Mouse (Mus musculus) hindbrain, embryonic 10.5 days (tissue): ENCODE results near the gene Mstn. TPM values are rescaled to one million over a fixed set of nuclear protein-coding genes. Genes with fewer than 3 reads are reported as not detected.

Source experiments
- DNase-seq: peaks from one replicate; pipeline ENCODE4 v3.0.0-alpha.2; 2017; ENCODE audit warnings: low spot score
- H3K27ac ChIP-seq: fragments of 300-500 bp; sonication (generic); 2 replicates; pipeline ENCODE4 v1.5.1; 2016; ENCODE audit warnings: mild to moderate bottlenecking, moderate library complexity
- H3K27me3 ChIP-seq: fragments of 300-500 bp; sonication (generic); 2 replicates; pipeline ENCODE4 v1.6.1; 2016; ENCODE audit warnings: mild to moderate bottlenecking; ENCODE audit not compliant: poor library complexity, insufficient read depth, severe bottlenecking
- H3K36me3 ChIP-seq: fragments of 300-500 bp; sonication (generic); 2 replicates; pipeline ENCODE4 v1.6.1; 2016; ENCODE audit warnings: mild to moderate bottlenecking, moderate library complexity
- H3K4me1 ChIP-seq: fragments of 300-500 bp; sonication (generic); replicated peaks from 2 replicates; pipeline ENCODE4 v1.6.1; 2016; ENCODE audit warnings: mild to moderate bottlenecking
- H3K4me3 ChIP-seq: fragments of 300-500 bp; sonication (generic); 2 replicates; pipeline ENCODE4 v1.5.1; 2016; ENCODE audit warnings: mild to moderate bottlenecking, moderate library complexity
- H3K9me3 ChIP-seq: fragments of 300-500 bp; sonication (generic); 2 replicates; pipeline ENCODE4 v1.6.1; 2016; ENCODE audit warnings: mild to moderate bottlenecking, moderate library complexity
- WGBS: fragments of 180-500 bp; shearing (Covaris S2); methylation state at CpG from one replicate; pipeline ENCODE4 v1.1.7; 2016; 5-methylcytosine and 5-hydroxymethylcytosine counted together
- polyA plus RNA-seq: library from polyadenylated mRNA; unstranded; fragments of >200 nt; fragmentation: Nextera tagmentation; extraction: Ambion mirVana; gene quantifications from 2 replicates; pipeline ENCODE4 v1.2.1, GENCODE M21; 2016

Mstn gene
- polyA plus RNA-seq, 1 experiment from 2014 or later = 1.6 TPM

- no peak for DNase-seq
- H3K27me3 ChIP-seq = no peaks in the 10 kb centered on the region
- no peak overlapping the region for H3K27ac ChIP-seq
- peaks cover 24% of the 10 kb centered on the region for H3K4me1 ChIP-seq
- 86% methylated on average over 4 of the region's 4 CpGs for WGBS
- H3K9me3 ChIP-seq = no peaks in the 10 kb centered on the region
- H3K36me3 ChIP-seq = no peaks in the 10 kb centered on the region
- no peak overlapping the region for H3K4me3 ChIP-seq
Measured at GRCm38 (mm10) chr1:53063921-53064320, 2.5 kb downstream of the Mstn start.

- no peaks in the 10 kb centered on the region for H3K4me1 ChIP-seq
- no peaks in the 10 kb centered on the region for H3K9me3 ChIP-seq
- WGBS = 81% methylated on average over 5 of the region's 5 CpGs
- DNase-seq = no peak
- no peaks in the 10 kb centered on the region for H3K36me3 ChIP-seq
- H3K4me3 ChIP-seq = no peak overlapping the region
- H3K27me3 ChIP-seq = no peaks in the 10 kb centered on the region
- H3K27ac ChIP-seq = no peak overlapping the region
Measured at GRCm38 (mm10) chr1:53069726-53070514, 8.5 kb downstream of the Mstn start.

- no peak for DNase-seq
- Histone ChIP-seq H3K27me3 (no peaks in the 10 kb centered on the region), H3K4me1 (no peaks in the 10 kb centered on the region), H3K9me3 (no peaks in the 10 kb centered on the region), H3K4me3 (no peak overlapping the region), H3K27ac (no peak overlapping the region), H3K36me3 (no peaks in the 10 kb centered on the region)
- WGBS = 85% methylated on average over 1 of the region's 1 CpGs
Measured at GRCm38 (mm10) chr1:53070664-53071175, 9.3 kb downstream of the Mstn start.

GRCm38 (mm10) chr1:53076656-53077055, 15.2 kb downstream of the Mstn start:
- no peaks in the 10 kb centered on the region for H3K9me3 ChIP-seq
- WGBS = 87% methylated on average over 3 of the region's 3 CpGs
- no peak overlapping the region for H3K4me3 ChIP-seq
- H3K36me3 ChIP-seq = no peaks in the 10 kb centered on the region
- no peaks in the 10 kb centered on the region for H3K27me3 ChIP-seq
- DNase-seq = no peak
- no peaks in the 10 kb centered on the region for H3K4me1 ChIP-seq
- H3K27ac ChIP-seq = no peak overlapping the region

DNA sequence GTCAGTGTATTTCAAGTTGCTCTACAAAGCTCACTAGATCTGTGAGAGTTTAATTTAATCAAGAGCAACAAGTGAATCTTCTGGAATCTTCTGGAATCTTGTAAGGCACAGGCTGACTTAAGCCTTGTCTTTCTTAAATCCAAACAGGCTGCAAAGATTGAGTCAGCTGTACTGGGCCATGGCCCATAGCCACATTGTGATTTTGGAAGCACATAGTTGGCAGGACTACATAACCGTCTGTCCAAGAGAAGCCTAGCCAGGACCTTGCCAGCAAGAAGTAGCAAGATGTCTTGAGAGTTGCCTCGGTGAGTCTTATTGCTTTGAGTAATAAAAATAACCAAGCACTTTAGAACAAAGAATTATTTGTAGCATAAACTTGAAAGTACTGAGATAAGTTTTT, 18.4 kb downstream of the Mstn start:
- DNase-seq = no peak
- Histone ChIP-seq H3K9me3 (no peaks in the 10 kb centered on the region), H3K36me3 (no peaks in the 10 kb centered on the region), H3K27ac (no peak overlapping the region), H3K4me3 (no peak overlapping the region), H3K27me3 (no peaks in the 10 kb centered on the region), H3K4me1 (no peaks in the 10 kb centered on the region)
- WGBS = 92% methylated on average over 2 of the region's 2 CpGs

DNA sequence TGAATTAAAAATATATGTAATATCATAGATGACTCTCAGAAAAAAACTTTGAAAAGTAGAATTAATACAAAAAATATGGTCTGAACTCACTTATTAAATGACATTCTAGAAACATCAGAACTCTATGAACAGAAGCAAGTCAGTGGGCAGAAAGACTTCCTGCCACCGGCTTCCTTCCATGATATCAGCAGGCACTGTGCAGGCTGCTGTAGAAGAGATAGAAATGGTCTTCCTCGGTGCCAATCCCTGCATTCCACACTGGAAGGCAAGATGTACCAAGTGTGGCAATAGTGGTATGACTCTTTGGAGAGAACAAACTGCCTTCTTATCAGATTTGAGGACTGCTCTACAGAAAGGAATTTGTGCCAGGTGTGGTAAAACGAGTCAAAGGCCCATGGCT, 19.2 kb downstream of the Mstn start:
- Histone ChIP-seq H3K27ac (no peak overlapping the region), H3K9me3 (no peaks in the 10 kb centered on the region), H3K4me3 (no peak overlapping the region), H3K4me1 (no peaks in the 10 kb centered on the region), H3K27me3 (no peaks in the 10 kb centered on the region), H3K36me3 (no peaks in the 10 kb centered on the region)
- WGBS = 85% methylated on average over 3 of the region's 3 CpGs
- DNase-seq = no peak

GRCm38 (mm10) chr1:53085256-53085655, 23.8 kb downstream of the Mstn start:
- no peak for DNase-seq
- Histone ChIP-seq H3K4me1 (no peaks in the 10 kb centered on the region), H3K36me3 (no peaks in the 10 kb centered on the region), H3K9me3 (no peaks in the 10 kb centered on the region), H3K27ac (no peak overlapping the region), H3K27me3 (no peaks in the 10 kb centered on the region), H3K4me3 (no peak overlapping the region)
- WGBS = 87% methylated on average over 15 of the region's 15 CpGs

GRCm38 (mm10) chr1:53085991-53086390, 24.6 kb downstream of the Mstn start:
- WGBS = 73% methylated on average over 4 of the region's 4 CpGs
- H3K4me1 ChIP-seq = no peaks in the 10 kb centered on the region
- H3K27ac ChIP-seq = no peak overlapping the region
- no peak for DNase-seq
- H3K4me3 ChIP-seq = no peak overlapping the region
- H3K9me3 ChIP-seq = no peaks in the 10 kb centered on the region
- H3K36me3 ChIP-seq = no peaks in the 10 kb centered on the region
- no peaks in the 10 kb centered on the region for H3K27me3 ChIP-seq

GRCm38 (mm10) chr1:53093180-53093579, 31.7 kb downstream of the Mstn start:
- Histone ChIP-seq H3K27ac (no peak overlapping the region), H3K36me3 (no peaks in the 10 kb centered on the region), H3K27me3 (no peaks in the 10 kb centered on the region), H3K4me1 (no peaks in the 10 kb centered on the region), H3K9me3 (no peaks in the 10 kb centered on the region), H3K4me3 (no peak overlapping the region)
- 40% methylated on average over 3 of the region's 3 CpGs for WGBS
- no peak for DNase-seq

- H3K4me3 ChIP-seq = no peak overlapping the region
- 81% methylated on average over 1 of the region's 1 CpGs for WGBS
- H3K9me3 ChIP-seq = no peaks in the 10 kb centered on the region
- no peak overlapping the region for H3K27ac ChIP-seq
- no peaks in the 10 kb centered on the region for H3K4me1 ChIP-seq
- no peaks in the 10 kb centered on the region for H3K36me3 ChIP-seq
- H3K27me3 ChIP-seq = no peaks in the 10 kb centered on the region
- no peak for DNase-seq
Measured at GRCm38 (mm10) chr1:53110561-53110960, 49.1 kb downstream of the Mstn start.

Other genes starting within 250 kb of the Mstn start
- 12.2 and 16.3 TPM in 2 replicates for gene Inpp1, start 244.0 kb upstream of the Mstn start, polyA plus RNA-seq
- 22.7 and 28.3 TPM in 2 replicates for gene Hibch, start 216.7 kb upstream of the Mstn start, polyA plus RNA-seq
- 3.4 and 7.9 TPM in 2 replicates for gene 1700019D03Rik, start 41.5 kb upstream of the Mstn start, polyA plus RNA-seq
- gene 1700019A02Rik, start 126.0 kb downstream of the Mstn start, polyA plus RNA-seq = not detected in 2 replicates
- 18.8 and 25.1 TPM in 2 replicates for gene Pms1, start 235.4 kb downstream of the Mstn start, polyA plus RNA-seq
- gene Ormdl1, start 235.5 kb downstream of the Mstn start, polyA plus RNA-seq = 87.6 and 91.4 TPM in 2 replicates
- gene Gm28778, start 235.5 kb downstream of the Mstn start, polyA plus RNA-seq = 0.42 TPM in 1 of 2 replicates, not detected in the other